Mouse (Mus musculus) right cerebral cortex, postnatal 25 days (tissue): ENCODE measurements around the gene Ifnl3.
A peak's percentile ranks its signal among the peaks of the same experiment; 100 is the strongest.
"Not testable (repeated sequence)": the region's sequence is repeated elsewhere in the genome, so short reads cannot be mapped to it uniquely, and the experiment has no call there.

Experiments
- DNase-seq: peaks from one replicate; pipeline ENCODE4 v3.0.0; 2022

The Ifnl3 gene

GRCm38 (mm10) chr7:28522536-28522935 lies at the start of gene Ifnl3:
TSS of gene Ifnl3 (plus strand) at chr7:28522836.
- not testable (repeated sequence) for DNase-seq

GRCm38 (mm10) chr7:28476191-28476590 lies 46.4 kb upstream of the Ifnl3 start:
- no peak for DNase-seq

GRCm38 (mm10) chr7:28477363-28477762 lies 45.3 kb upstream of the Ifnl3 start:
- no peak for DNase-seq

- no peak for DNase-seq
These were observed 43.8 kb upstream of the Ifnl3 start for GRCm38 (mm10) chr7:28478854-28479253.

- peak; percentile 46 for DNase-seq
These were observed 39.8 kb upstream of the Ifnl3 start for GRCm38 (mm10) chr7:28482854-28483253.

- no peak for DNase-seq
These were observed 38.4 kb upstream of the Ifnl3 start for GRCm38 (mm10) chr7:28484192-28484591.

GRCm38 (mm10) chr7:28488030-28488491 lies 34.6 kb upstream of the Ifnl3 start:
- DNase-seq, result peak; percentile 36

GRCm38 (mm10) chr7:28490410-28490809 lies 32.2 kb upstream of the Ifnl3 start:
- DNase-seq, result peak; percentile 14

GRCm38 (mm10) chr7:28490903-28491302 lies 31.7 kb upstream of the Ifnl3 start:
- no peak for DNase-seq

- no peak for DNase-seq
These were observed 30.3 kb upstream of the Ifnl3 start for GRCm38 (mm10) chr7:28492310-28492709.

GRCm38 (mm10) chr7:28495426-28495825 lies 27.2 kb upstream of the Ifnl3 start:
- DNase-seq, result no peak

- DNase-seq, result no peak
These were observed 17.1 kb upstream of the Ifnl3 start for GRCm38 (mm10) chr7:28505585-28505984.

- not testable (repeated sequence) for DNase-seq
These were observed 13.5 kb upstream of the Ifnl3 start for GRCm38 (mm10) chr7:28509121-28509520.

GRCm38 (mm10) chr7:28510405-28510974 lies 12.1 kb upstream of the Ifnl3 start, which contains the start of gene Ifnl2:
TSS of gene Ifnl2 (minus strand) at chr7:28510455.
- not testable (repeated sequence) for DNase-seq

GRCm38 (mm10) chr7:28511441-28511840 lies 11.2 kb upstream of the Ifnl3 start:
- no peak for DNase-seq

GRCm38 (mm10) chr7:28527922-28528719 lies 5.5 kb downstream of the Ifnl3 start:
- DNase-seq, result peak; percentile 58

- no peak for DNase-seq
These were observed 9.4 kb downstream of the Ifnl3 start for GRCm38 (mm10) chr7:28532005-28532404.

- not testable (repeated sequence) for DNase-seq
These were observed 16.2 kb downstream of the Ifnl3 start for GRCm38 (mm10) chr7:28538886-28539285.

- DNase-seq, result no peak
These were observed 17.9 kb downstream of the Ifnl3 start, which contains the start of gene Sycn for GRCm38 (mm10) chr7:28540526-28540925. TSS of gene Sycn (plus strand) at chr7:28540885.

GRCm38 (mm10) chr7:28544051-28544601 lies 21.5 kb downstream of the Ifnl3 start:
- no peak for DNase-seq

- no peak for DNase-seq
These were observed 22.6 kb downstream of the Ifnl3 start for GRCm38 (mm10) chr7:28545048-28545890.

- DNase-seq, result no peak
These were observed 23.2 kb downstream of the Ifnl3 start for GRCm38 (mm10) chr7:28545891-28546210.

GRCm38 (mm10) chr7:28546649-28547048 lies 24.0 kb downstream of the Ifnl3 start:
- DNase-seq, result no peak
